Comparison of ENCODE assay signal across 21 mouse cellular contexts in genomic region chr3:30868625-30869024, GRCm38 (mm10). TPM values are rescaled to one million over a fixed set of nuclear protein-coding genes. Genes with fewer than 3 reads are reported as not detected.
DNase-seq lines count a peak whose midpoint lies in the region; ATAC-seq lines count a peak whose summit lies in the region.
"Had no signal": no experiment of that assay in that cellular context is flagged by ENCODE, and none has a peak within 500 bp of the region (broad histone marks: within the 10 kb centered on the region; RNA-seq: fewer than 3 reads in every experiment).

No protein-coding gene starts in this region.

- no peaks in the 10 kb centered on the region for H3K4me1 ChIP-seq in midbrain, embryonic 11.5 days (ENCODE audit: control insufficient read depth, insufficient read depth, low read length)
- no peaks in the 10 kb centered on the region for H3K4me1 ChIP-seq in midbrain, embryonic 15.5 days
- peaks cover 38% of the 10 kb centered on the region for H3K4me1 ChIP-seq in brown adipose tissue, adult 24 weeks (ENCODE audit: control insufficient read depth, insufficient read depth, insufficient read length, low read length)
- H3K4me1 ChIP-seq: embryonic facial prominence, embryonic 10.5 days; embryonic facial prominence, embryonic 12.5 days; forebrain, embryonic 13.5 days; forebrain, embryonic 15.5 days had no signal

- peak; percentile 57 for DNase-seq in midbrain, embryonic 11.5 days (ENCODE audit: low spot score, missing footprints)
- DNase-seq in CD4-positive, CD25-positive, alpha-beta regulatory T cell, adult 2 months (ENCODE audit: low read depth, low spot score): peak; percentile 36
- DNase-seq in adrenal gland, adult 8-10 months: no peak
- no peak for DNase-seq in kidney, postnatal 36 days
- no peak for DNase-seq in cerebellum, postnatal 14 days
- DNase-seq: cerebellum, adult 11 months; cerebellum, adult 18-20 months; cerebellum, adult 8-10 months; cerebellum, adult 9-11 months; cerebellum, postnatal 25 days; forebrain, postnatal 0 days had no signal

- no peak overlapping the region for H3K4me2 ChIP-seq in midbrain, embryonic 11.5 days
- H3K4me2 ChIP-seq in midbrain, embryonic 15.5 days: no peak overlapping the region
- H3K4me2 ChIP-seq: embryonic facial prominence, embryonic 12.5 days; forebrain, embryonic 13.5 days; forebrain, embryonic 15.5 days had no signal

- H3K36me3 ChIP-seq in midbrain, embryonic 11.5 days (ENCODE audit: control insufficient read depth, insufficient read depth, low read length): no peaks in the 10 kb centered on the region
- H3K36me3 ChIP-seq in midbrain, embryonic 15.5 days (replicated peaks): no peaks in the 10 kb centered on the region
- H3K36me3 ChIP-seq: embryonic facial prominence, embryonic 10.5 days; embryonic facial prominence, embryonic 12.5 days; forebrain, embryonic 15.5 days; G1E had no signal

- no peak overlapping the region for H3K4me3 ChIP-seq in midbrain, embryonic 11.5 days (ENCODE audit: low read depth, low read length)
- H3K4me3 ChIP-seq in midbrain, embryonic 15.5 days: no peak overlapping the region
- no peak overlapping the region for H3K4me3 ChIP-seq in brown adipose tissue, adult 24 weeks (ENCODE audit: insufficient read depth, low read depth, low read length)
- H3K4me3 ChIP-seq: embryonic facial prominence, embryonic 10.5 days; embryonic facial prominence, embryonic 12.5 days; forebrain, embryonic 13.5 days; forebrain, embryonic 15.5 days had no signal

- no peaks in the 10 kb centered on the region for H3K27me3 ChIP-seq in midbrain, embryonic 11.5 days (ENCODE audit: control insufficient read depth, insufficient read depth, low read length)
- no peaks in the 10 kb centered on the region for H3K27me3 ChIP-seq in midbrain, embryonic 15.5 days (replicated peaks)
- H3K27me3 ChIP-seq: embryonic facial prominence, embryonic 12.5 days; forebrain, embryonic 13.5 days; forebrain, embryonic 15.5 days; Patski had no signal

- no peak overlapping the region for H3K9ac ChIP-seq in midbrain, embryonic 11.5 days (ENCODE audit: low read length)
- no peak overlapping the region for H3K9ac ChIP-seq in midbrain, embryonic 15.5 days
- H3K9ac ChIP-seq: embryonic facial prominence, embryonic 12.5 days; forebrain, embryonic 13.5 days; forebrain, embryonic 15.5 days; forebrain, postnatal 0 days had no signal

- no peak for ATAC-seq in midbrain, embryonic 11.5 days (ENCODE audit: low FRiP score)
- ATAC-seq in midbrain, embryonic 15.5 days (replicated peaks): no peak
- ATAC-seq in CD4-positive, CD25-positive, alpha-beta regulatory T cell, adult 4 months: peak; percentile 63
- ATAC-seq: activated CD4-positive, CD25-positive, alpha-beta regulatory T cell, adult 4 months; forebrain, embryonic 13.5 days; forebrain, embryonic 15.5 days; forebrain, postnatal 0 days; Patski had no signal

- no peak overlapping the region for H3K27ac ChIP-seq in midbrain, embryonic 11.5 days (ENCODE audit: low read depth, low read length)
- H3K27ac ChIP-seq in midbrain, embryonic 15.5 days: no peak overlapping the region
- peak overlapping the region; percentile 89 for H3K27ac ChIP-seq in brown adipose tissue, adult 24 weeks (replicated peaks; ENCODE audit: low read depth, low read length)
- H3K27ac ChIP-seq: embryonic facial prominence, embryonic 10.5 days; embryonic facial prominence, embryonic 12.5 days; forebrain, embryonic 13.5 days; forebrain, embryonic 15.5 days had no signal

- WGBS in midbrain, embryonic 11.5 days: 68% methylated on average over 5 of the region's 5 CpGs
- WGBS in midbrain, embryonic 15.5 days: 69% methylated on average over 5 of the region's 5 CpGs

- no peaks in the 10 kb centered on the region for H3K9me3 ChIP-seq in midbrain, embryonic 11.5 days (ENCODE audit: control insufficient read depth, low read length)
- no peaks in the 10 kb centered on the region for H3K9me3 ChIP-seq in midbrain, embryonic 15.5 days
- H3K9me3 ChIP-seq: embryonic facial prominence, embryonic 10.5 days; embryonic facial prominence, embryonic 12.5 days; forebrain, embryonic 13.5 days; forebrain, embryonic 15.5 days; G1E had no signal

RNA-seq across cellular contexts. Expression of gene Gpr160, which starts 12.9 kb away (rescaled TPM):
- polyA plus RNA-seq in midbrain, embryonic 11.5 days (2014; fragmentation: Nextera tagmentation; extraction: Ambion mirVana): 1.1 TPM in 2 replicates
- 1.0 and 1.5 TPM in 2 replicates for polyA plus RNA-seq in midbrain, embryonic 15.5 days (2015; fragmentation: Nextera tagmentation; extraction: Ambion mirVana)
- polyA plus RNA-seq in CD4-positive, CD25-positive, alpha-beta regulatory T cell, adult 4 months (2017; shearing (Covaris generic)): 1 to 10 TPM; 4.1 to 5.2 TPM
- polyA plus RNA-seq in brown adipose tissue, adult 24 weeks (2012; ENCODE audit: insufficient read depth, insufficient read length, missing spikeins): 5.2 and 11.9 TPM in 2 replicates
- total RNA-seq in adrenal gland, adult 8-10 months (2022): 1 to 10 TPM in 2 of 4 experiments, under 1 TPM in 2; 0.83 to 2.4 (median 0.97) TPM
- polyA plus RNA-seq: G1E had no signal

Comparison
In these comparisons a context has a peak if more than half of its experiments do, and no peak if none do; other contexts are left out.
1. DNase-seq: peak in midbrain, embryonic 11.5 days (single experiment) and CD4-positive, CD25-positive, alpha-beta regulatory T cell, adult 2 months (single experiment); none in adrenal gland, adult 8-10 months (single experiment), kidney, postnatal 36 days (0 of 2) and cerebellum, postnatal 14 days (0 of 2).